Mouse (Mus musculus) cerebellum, postnatal 10 days (tissue): Measurements from ENCODE around the gene Gpr176.
"Not testable (repeated sequence)": the region's sequence is repeated elsewhere in the genome, so short reads cannot be mapped to it uniquely, and the experiment has no call there.

ENCODE experiments used
- DNase-seq, 2 experiments: peaks; one replicate each; pipeline ENCODE4 v3.0.0; 2021; ENCODE audit warnings: mixed read lengths in 2 of 2

The Gpr176 gene

GRCm38 (mm10) chr2:118298601-118299000 lies 74.6 kb downstream of the Gpr176 start:
- no peak for DNase-seq

GRCm38 (mm10) chr2:118297966-118298365 lies 75.3 kb downstream of the Gpr176 start:
- DNase-seq, result no peak

GRCm38 (mm10) chr2:118295505-118295904 lies 77.7 kb downstream of the Gpr176 start:
- DNase-seq, result no peak

- DNase-seq, result no peak
These were observed 79.6 kb downstream of the Gpr176 start for GRCm38 (mm10) chr2:118293583-118293982.

GRCm38 (mm10) chr2:118289066-118289460 lies 84.2 kb downstream of the Gpr176 start:
- not testable (repeated sequence) for DNase-seq

- DNase-seq, result no peak
These were observed 84.7 kb downstream of the Gpr176 start for GRCm38 (mm10) chr2:118288326-118289065.

- DNase-seq, result no peak
These were observed 85.5 kb downstream of the Gpr176 start for GRCm38 (mm10) chr2:118287678-118288077.

- DNase-seq, result no peak
These were observed 90.8 kb downstream of the Gpr176 start for GRCm38 (mm10) chr2:118282467-118282866.

GRCm38 (mm10) chr2:118278249-118278648 lies 95.0 kb downstream of the Gpr176 start:
- peak; percentile 78 to 82 for DNase-seq

GRCm38 (mm10) chr2:118271606-118272005 lies 101.6 kb downstream of the Gpr176 start:
- no peak for DNase-seq

- DNase-seq, result no peak
These were observed 103.0 kb downstream of the Gpr176 start for GRCm38 (mm10) chr2:118270213-118270612.

- peak in 1 of 2 experiments; percentile 14 for DNase-seq
These were observed 109.4 kb downstream of the Gpr176 start for GRCm38 (mm10) chr2:118263914-118264201.

- peak; percentile 79 to 87 for DNase-seq
These were observed 109.9 kb downstream of the Gpr176 start for GRCm38 (mm10) chr2:118263151-118263913.

- no peak for DNase-seq
These were observed 110.5 kb downstream of the Gpr176 start for GRCm38 (mm10) chr2:118262673-118263072.

- no peak for DNase-seq
These were observed 113.5 kb downstream of the Gpr176 start for GRCm38 (mm10) chr2:118259746-118260145.

- no peak for DNase-seq
These were observed 116.1 kb downstream of the Gpr176 start for GRCm38 (mm10) chr2:118257094-118257493.

GRCm38 (mm10) chr2:118256621-118257053 lies 116.6 kb downstream of the Gpr176 start, which contains the start of gene Fsip1:
Gene Fsip1, minus strand, starts transcription at chr2:118256966.
- DNase-seq, result peak; percentile 71 to 74

- DNase-seq, result peak in 1 of 2 experiments; percentile 14
These were observed 118.7 kb downstream of the Gpr176 start for GRCm38 (mm10) chr2:118254516-118254915.

- no peak for DNase-seq
These were observed 124.3 kb downstream of the Gpr176 start for GRCm38 (mm10) chr2:118248966-118249365.

- no peak for DNase-seq
These were observed 125.2 kb downstream of the Gpr176 start for GRCm38 (mm10) chr2:118248016-118248415.

GRCm38 (mm10) chr2:118245914-118246313 lies 127.3 kb downstream of the Gpr176 start:
- DNase-seq, result peak; percentile 90 to 92

- peak in 1 of 2 experiments; percentile 8 for DNase-seq
These were observed 137.0 kb downstream of the Gpr176 start for GRCm38 (mm10) chr2:118236196-118236595.

GRCm38 (mm10) chr2:118235614-118236013 lies 137.6 kb downstream of the Gpr176 start:
- DNase-seq, result peak; percentile 52 to 68

- DNase-seq, result no peak
These were observed 142.7 kb downstream of the Gpr176 start for GRCm38 (mm10) chr2:118230544-118230943.
